Mouse (Mus musculus): ENCODE data around the gene Ptger1.

GRCm38 (mm10) chr8:83694369-83695160 lies 28.1 kb downstream of the Ptger1 start:
- TF ChIP-seq POLR2A (IDR thresholded peaks at IDR 0.05; ENCODE audit: low read depth, low read length) (no peak), CTCF (conservative IDR thresholded peaks at IDR 0.05; ENCODE audit: insufficient read depth, insufficient read length, low read depth, low read length) (no peak)

All from kidney, adult 2 months (tissue).